In genomic region chr16:78577085-78577671, GRCm38 (mm10) we compare ENCODE assay signal across 8 mouse cellular contexts. TPM values are rescaled to one million over a fixed set of nuclear protein-coding genes. Genes with fewer than 3 reads are reported as not detected.
DNase-seq lines count a peak whose midpoint lies in the region; ATAC-seq and TF ChIP-seq lines count a peak whose summit lies in the region.

No protein-coding gene starts in this region.

- no peaks in the 10 kb centered on the region for H3K27me3 ChIP-seq in forebrain, postnatal 0 days (ENCODE audit: insufficient read depth, low read length)
- H3K27me3 ChIP-seq in kidney, adult 2 months (replicated peaks; ENCODE audit: control insufficient read depth, insufficient read depth, low read length) = no peaks in the 10 kb centered on the region
- H3K27me3 ChIP-seq in stomach, embryonic 14.5 days (ENCODE audit: control insufficient read depth, insufficient read depth, low read length) = no peaks in the 10 kb centered on the region

- no peak for TF ChIP-seq POLR2A in kidney, adult 2 months (IDR thresholded peaks at IDR 0.05; ENCODE audit: low read depth, low read length)

- H3K9me3 ChIP-seq in forebrain, postnatal 0 days (ENCODE audit: low read length) = no peaks in the 10 kb centered on the region
- H3K9me3 ChIP-seq in stomach, embryonic 14.5 days (ENCODE audit: control insufficient read depth, low read depth, low read length) = no peaks in the 10 kb centered on the region

- H3K27ac ChIP-seq in forebrain, postnatal 0 days (ENCODE audit: low read depth, low read length) = no peak overlapping the region
- peak overlapping the region; percentile 55; the same call in 1 of the 2 replicates for H3K27ac ChIP-seq in kidney, adult 2 months (ENCODE audit: insufficient read depth, low read depth, low read length)
- peak overlapping the region; percentile 89; the same call in 1 of the 2 replicates for H3K27ac ChIP-seq in stomach, embryonic 14.5 days (ENCODE audit: low read length)

- 16% methylated on average over 14 of the region's 14 CpGs for whole genome bisulfite sequencing in forebrain, postnatal 0 days
- WGBS in kidney, adult 2 months = 21% methylated on average over 14 of the region's 14 CpGs
- WGBS in stomach, embryonic 14.5 days = 15% methylated on average over 14 of the region's 14 CpGs

- no peaks in the 10 kb centered on the region for H3K36me3 ChIP-seq in forebrain, postnatal 0 days (ENCODE audit: insufficient read depth)
- H3K36me3 ChIP-seq in kidney, adult 2 months (ENCODE audit: control insufficient read depth, insufficient read depth, low read length) = no peaks in the 10 kb centered on the region
- H3K36me3 ChIP-seq in stomach, embryonic 14.5 days (ENCODE audit: control insufficient read depth, insufficient read depth, low read length) = no peaks in the 10 kb centered on the region

- H3K4me3 ChIP-seq in forebrain, postnatal 0 days (ENCODE audit: low read depth, low read length) = peak overlapping the region; percentile 68
- peak overlapping the region; percentile 67 for H3K4me3 ChIP-seq in kidney, adult 2 months (ENCODE audit: insufficient read depth, low read depth, low read length)
- peak overlapping the region; percentile 75 for H3K4me3 ChIP-seq in stomach, embryonic 14.5 days (ENCODE audit: low read depth, low read length)

- peaks cover 11% of the 10 kb centered on the region; the same call in 1 of the 2 replicates for H3K4me1 ChIP-seq in forebrain, postnatal 0 days (ENCODE audit: insufficient read depth)
- H3K4me1 ChIP-seq in kidney, adult 2 months (ENCODE audit: control insufficient read depth, insufficient read depth, low read length) = no peaks in the 10 kb centered on the region
- peaks cover 8% of the 10 kb centered on the region; the same call in 1 of the 2 replicates for H3K4me1 ChIP-seq in stomach, embryonic 14.5 days (ENCODE audit: control insufficient read depth, insufficient read depth, low read length)

- peak overlapping the region; percentile 68 for H3K9ac ChIP-seq in forebrain, postnatal 0 days
- H3K9ac ChIP-seq in stomach, embryonic 14.5 days (replicated peaks; ENCODE audit: low read depth, low read length) = 0 out of 2 replicates have a peak overlapping the region, but pooled peaks have one; percentile 63

- peak overlapping the region; percentile 59 for H3K4me2 ChIP-seq in forebrain, postnatal 0 days (ENCODE audit: low read depth)
- peak overlapping the region; percentile 42 for H3K4me2 ChIP-seq in stomach, embryonic 14.5 days (replicated peaks; ENCODE audit: low read depth, low read length)

- TF ChIP-seq CTCF in forebrain, postnatal 0 days (IDR thresholded peaks at IDR 0.05; ENCODE audit: low read depth) = no peak
- no peak for TF ChIP-seq CTCF in kidney, adult 2 months (conservative IDR thresholded peaks at IDR 0.05; ENCODE audit: insufficient read depth, insufficient read length, low read depth, low read length)

- peak; percentile 10; the same call in 1 of the 2 replicates for ATAC-seq in forebrain, postnatal 0 days
- ATAC-seq in stomach, embryonic 14.5 days (ENCODE audit: insufficient number of reproducible peaks, insufficient read depth, low FRiP score, low read depth) = peak; percentile 23; the same call in 1 of the 2 replicates

- DNase-seq in gastrocnemius, postnatal 10 days = peak; percentile 5
- DNase-seq in gastrocnemius, adult 8-10 months (ENCODE audit: low spot score in 2 of 2) = no peak
- DNase-seq in adrenal gland, postnatal 10 days = peak; percentile 24
- DNase-seq in forebrain, postnatal 0 days = no peak
- peak; percentile 48 for DNase-seq in kidney, adult 2 months
- peak; percentile 78 for DNase-seq in lung, postnatal 25 days (ENCODE audit: low spot score)
- DNase-seq in spleen, postnatal 4 days (ENCODE audit: low spot score in 2 of 2) = no peak

RNA-seq across cellular contexts. Expression of gene D16Ertd472e, which starts 0.7 kb away (rescaled TPM):
- total RNA-seq in gastrocnemius, postnatal 10 days (2021) = 1 to 10 TPM; 5.7 to 7.3 TPM
- total RNA-seq in gastrocnemius, adult 8-10 months (2022) = 1 to 10 TPM; 2.4 to 3.6 (median 2.9) TPM
- 10 to 100 TPM; 15.3 to 25.3 TPM for total RNA-seq in adrenal gland, postnatal 10 days (2021)
- 5.1 and 9.1 TPM in 2 replicates for total RNA-seq in forebrain, postnatal 0 days (2014; rRNA removed)
- polyA plus RNA-seq in forebrain, postnatal 0 days (2015; fragmentation: Nextera tagmentation; extraction: Ambion mirVana) = 6.9 and 7.8 TPM in 2 replicates
- polyA plus RNA-seq in kidney, adult 2 months (2012; rRNA removed) = 1.1 and 1.9 TPM in 2 replicates
- polyA plus RNA-seq in stomach, embryonic 14.5 days (2014; fragmentation: Nextera tagmentation; extraction: Ambion mirVana) = 17.8 and 19.6 TPM in 2 replicates

Comparison
In these comparisons a context has a peak if more than half of its experiments do, and no peak if none do; other contexts are left out.
1. DNase-seq: peak in gastrocnemius, postnatal 10 days (single experiment), adrenal gland, postnatal 10 days (single experiment), kidney, adult 2 months (single experiment) and lung, postnatal 25 days (single experiment); none in gastrocnemius, adult 8-10 months (0 of 2), forebrain, postnatal 0 days (single experiment) and spleen, postnatal 4 days (0 of 2).
2. Peak in every context shown above with its lines, with median percentiles within 50 percentile points of each other: H3K4me3 ChIP-seq.